Mouse (Mus musculus) heart, adult 2 months (tissue): ENCODE results near the gene Chsy1.

Source experiments
- CTCF ChIP-seq: fragments of 200-600 bp; IDR thresholded peaks from 2 replicates; pipeline ENCODE4 v1.8.1; 2022; ENCODE audit warnings: antibody characterized with exemption, mild to moderate bottlenecking, moderate library complexity
- EP300 ChIP-seq: fragments of 200-500 bp; IDR thresholded peaks from 2 replicates; pipeline ENCODE4 v1.6.1; 2011; ENCODE audit warnings: low read depth, low read length, control low read depth; ENCODE audit not compliant: insufficient read depth
- POLR2A ChIP-seq: fragments of 200-500 bp; IDR thresholded peaks from 2 replicates; pipeline ENCODE4 v1.6.1; 2011; ENCODE audit warnings: mild to moderate bottlenecking, low read depth, low read length, control low read depth; ENCODE audit not compliant: insufficient read depth

DNA sequence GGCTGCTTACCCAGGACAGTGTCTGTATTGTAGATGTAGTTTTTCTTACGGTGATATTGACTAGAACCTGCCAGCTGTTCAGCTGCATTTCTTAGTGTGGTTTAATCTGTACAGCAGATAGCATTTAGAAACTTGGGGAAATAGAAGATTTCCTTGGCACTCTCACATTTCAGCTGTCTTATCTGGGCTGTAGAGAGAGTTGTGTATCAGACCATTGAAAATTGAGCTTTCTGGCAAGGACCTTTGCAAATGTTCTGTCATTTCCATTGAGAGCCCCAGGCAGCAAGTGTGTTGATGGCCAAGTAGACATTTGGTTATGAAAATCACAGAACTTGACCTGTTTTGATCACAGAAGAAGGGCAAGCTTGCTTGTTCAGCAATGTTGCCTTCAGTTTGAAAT, 10.8 kb downstream of the Chsy1 start:
- TF ChIP-seq POLR2A (no peak), EP300 (no peak), CTCF (no peak)
